Mouse (Mus musculus): ENCODE measurements at regions not wholly inside any gene's neighbourhood (a gene's known extent, or its start where the extent isn't known, plus 50 kb on each side); places are given as distances from the start of the nearest gene placed in this dataset.
"Not testable (repeated sequence)": the region's sequence is repeated elsewhere in the genome, so short reads cannot be mapped to it uniquely, and the experiment has no call there.

DNA sequence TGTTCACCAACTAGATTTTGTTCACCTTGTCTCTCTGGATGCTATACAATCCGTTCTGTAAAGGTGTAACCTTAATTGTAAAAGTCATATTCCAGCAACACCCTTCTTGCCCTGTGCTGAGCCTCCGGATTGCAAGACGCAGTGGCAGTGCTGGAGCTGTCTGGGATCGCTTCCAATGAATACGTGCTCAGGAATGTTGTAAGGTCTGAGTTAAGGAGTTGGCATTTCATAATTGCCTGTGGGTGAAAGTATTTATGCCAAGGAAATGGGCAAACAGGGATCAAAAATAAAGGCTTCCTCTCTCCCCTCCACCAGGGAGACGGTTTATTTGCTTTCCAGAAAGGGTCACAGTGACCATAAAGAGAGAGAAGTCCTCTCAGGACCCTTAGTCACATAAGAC is 93.3 kb downstream of the Apob start:
- Histone ChIP-seq H3K36me3 (no peaks in the 10 kb centered on the region), H3K27ac (no peak overlapping the region), H3K9me3 (no peaks in the 10 kb centered on the region), H3K4me1 (no peaks in the 10 kb centered on the region), H3K4me3 (no peak overlapping the region), H3K27me3 (replicated peaks) (no peaks in the 10 kb centered on the region), H3K9ac (no peak overlapping the region), H3K4me2 (replicated peaks) (no peak overlapping the region)
- 88% methylated on average over 6 of the region's 6 CpGs for WGBS
- ATAC-seq (ENCODE audit: low FRiP score, low read depth) = no peak

GRCm38 (mm10) chr12:8071286-8071685 is 93.8 kb downstream of the Apob start:
- H3K4me1 ChIP-seq = no peaks in the 10 kb centered on the region
- no peaks in the 10 kb centered on the region for H3K27me3 ChIP-seq (replicated peaks)
- H3K36me3 ChIP-seq = no peaks in the 10 kb centered on the region
- no peak overlapping the region for H3K27ac ChIP-seq
- no peak overlapping the region for H3K9ac ChIP-seq
- H3K4me2 ChIP-seq (replicated peaks) = no peak overlapping the region
- ATAC-seq (ENCODE audit: low FRiP score, low read depth) = no peak
- H3K9me3 ChIP-seq = no peaks in the 10 kb centered on the region
- H3K4me3 ChIP-seq = no peak overlapping the region
- WGBS = 86% methylated on average over 4 of the region's 4 CpGs

GRCm38 (mm10) chr12:8076010-8076540 is 98.6 kb downstream of the Apob start:
- H3K4me2 ChIP-seq (replicated peaks) = no peak overlapping the region
- H3K27me3 ChIP-seq (replicated peaks) = no peaks in the 10 kb centered on the region
- H3K9ac ChIP-seq = no peak overlapping the region
- no peak for ATAC-seq (ENCODE audit: low FRiP score, low read depth)
- H3K4me1 ChIP-seq = no peaks in the 10 kb centered on the region
- H3K9me3 ChIP-seq = no peaks in the 10 kb centered on the region
- no peak overlapping the region for H3K27ac ChIP-seq
- no peak overlapping the region for H3K4me3 ChIP-seq
- H3K36me3 ChIP-seq = no peaks in the 10 kb centered on the region

- Histone ChIP-seq H3K4me1 (no peaks in the 10 kb centered on the region), H3K4me2 (replicated peaks) (no peak overlapping the region), H3K9me3 (no peaks in the 10 kb centered on the region), H3K9ac (no peak overlapping the region), H3K27ac (no peak overlapping the region), H3K36me3 (no peaks in the 10 kb centered on the region), H3K4me3 (no peak overlapping the region), H3K27me3 (replicated peaks) (no peaks in the 10 kb centered on the region)
- no peak for ATAC-seq (ENCODE audit: low FRiP score, low read depth)
- 92% methylated on average over 4 of the region's 4 CpGs for WGBS
Observed at GRCm38 (mm10) chr12:8077346-8077745, 99.9 kb downstream of the Apob start.

DNA sequence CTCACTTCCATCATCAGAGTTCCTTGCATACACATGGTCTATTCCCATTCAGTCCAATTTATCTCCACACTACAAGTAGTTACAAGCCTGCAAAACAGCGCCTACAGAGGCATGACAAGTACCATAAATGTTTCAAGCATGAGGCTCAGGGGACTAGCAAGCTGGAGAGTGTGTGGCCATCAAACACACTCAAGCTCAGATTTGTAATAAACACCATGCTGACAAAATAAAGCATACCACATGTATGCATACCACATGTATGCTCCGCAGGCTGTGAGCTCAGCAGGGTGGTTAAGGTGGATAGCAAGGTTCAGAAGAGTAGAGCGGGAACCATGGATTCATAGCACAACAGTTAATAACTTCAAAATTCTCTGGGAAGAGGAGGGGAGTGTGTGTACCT is 100.6 kb downstream of the Apob start:
- Histone ChIP-seq H3K27me3 (replicated peaks) (no peaks in the 10 kb centered on the region), H3K4me2 (replicated peaks) (no peak overlapping the region), H3K36me3 (no peaks in the 10 kb centered on the region), H3K27ac (no peak overlapping the region), H3K9ac (no peak overlapping the region), H3K4me3 (no peak overlapping the region), H3K4me1 (no peaks in the 10 kb centered on the region), H3K9me3 (no peaks in the 10 kb centered on the region)
- no peak for ATAC-seq (ENCODE audit: low FRiP score, low read depth)
- 86% methylated on average over 3 of the region's 3 CpGs for WGBS

DNA sequence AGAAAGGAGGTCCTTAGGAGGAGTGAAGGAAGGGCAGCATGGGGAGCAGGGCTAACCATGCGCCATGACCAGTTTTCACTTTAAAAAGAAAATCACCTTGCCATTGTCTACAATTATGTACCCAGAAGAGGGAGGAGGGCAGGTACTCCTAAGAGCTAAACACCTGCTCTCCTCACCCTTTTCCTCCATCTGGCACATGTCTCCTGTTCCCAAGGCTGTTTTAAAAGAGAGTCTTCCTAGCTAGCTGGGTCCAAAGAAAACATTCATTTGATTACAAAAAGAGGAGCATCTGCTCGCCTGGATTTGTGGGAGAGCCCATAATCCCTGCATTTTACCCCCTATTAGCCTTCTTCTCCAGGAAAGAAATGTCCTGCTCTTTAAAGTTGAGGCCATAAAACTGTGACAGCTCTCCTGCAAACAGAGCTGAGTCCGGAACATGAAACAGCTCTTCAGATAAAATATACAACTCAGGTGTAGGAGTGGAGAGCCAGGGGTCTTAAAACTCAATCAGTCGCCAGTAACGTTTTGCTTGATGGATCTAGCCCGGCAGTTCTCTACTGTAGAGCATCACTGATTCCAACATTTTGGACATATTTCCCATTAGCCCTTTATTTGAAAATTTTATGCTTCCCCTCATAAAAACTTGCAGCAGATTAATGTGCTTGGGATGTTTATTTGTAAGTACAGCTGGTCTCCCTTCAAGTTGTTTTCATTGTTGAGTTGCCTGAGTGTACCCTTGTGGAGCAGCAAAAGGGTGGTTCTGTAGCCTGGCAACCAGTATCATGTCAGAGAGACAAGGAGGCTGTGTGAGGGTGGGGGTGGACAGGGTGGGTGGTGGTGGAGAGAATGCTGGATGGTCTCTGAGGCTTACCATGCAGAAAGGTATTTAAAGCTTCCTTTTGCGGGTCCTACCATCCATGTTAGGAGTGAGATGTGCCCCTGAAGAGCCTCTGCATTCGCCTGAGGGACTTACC is 105.5 kb downstream of the Apob start:
- H3K4me3 ChIP-seq = no peak overlapping the region
- H3K27me3 ChIP-seq (replicated peaks) = no peaks in the 10 kb centered on the region
- H3K9ac ChIP-seq = no peak overlapping the region
- no peaks in the 10 kb centered on the region for H3K4me1 ChIP-seq
- no peak overlapping the region for H3K4me2 ChIP-seq (replicated peaks)
- H3K27ac ChIP-seq = no peak overlapping the region
- 77% methylated on average over 8 of the region's 8 CpGs for WGBS
- ATAC-seq (ENCODE audit: low FRiP score, low read depth) = no peak
- H3K9me3 ChIP-seq = no peaks in the 10 kb centered on the region
- H3K36me3 ChIP-seq = no peaks in the 10 kb centered on the region

GRCm38 (mm10) chr12:8087958-8088357 is 110.5 kb downstream of the Apob start:
- no peak for ATAC-seq (ENCODE audit: low FRiP score, low read depth)
- H3K4me2 ChIP-seq (replicated peaks) = no peak overlapping the region
- H3K27me3 ChIP-seq (replicated peaks) = no peaks in the 10 kb centered on the region
- WGBS = 61% methylated on average over 1 of the region's 3 CpGs
- no peaks in the 10 kb centered on the region for H3K9me3 ChIP-seq
- no peak overlapping the region for H3K4me3 ChIP-seq
- no peak overlapping the region for H3K27ac ChIP-seq
- H3K36me3 ChIP-seq = no peaks in the 10 kb centered on the region
- H3K4me1 ChIP-seq = no peaks in the 10 kb centered on the region
- no peak overlapping the region for H3K9ac ChIP-seq

DNA sequence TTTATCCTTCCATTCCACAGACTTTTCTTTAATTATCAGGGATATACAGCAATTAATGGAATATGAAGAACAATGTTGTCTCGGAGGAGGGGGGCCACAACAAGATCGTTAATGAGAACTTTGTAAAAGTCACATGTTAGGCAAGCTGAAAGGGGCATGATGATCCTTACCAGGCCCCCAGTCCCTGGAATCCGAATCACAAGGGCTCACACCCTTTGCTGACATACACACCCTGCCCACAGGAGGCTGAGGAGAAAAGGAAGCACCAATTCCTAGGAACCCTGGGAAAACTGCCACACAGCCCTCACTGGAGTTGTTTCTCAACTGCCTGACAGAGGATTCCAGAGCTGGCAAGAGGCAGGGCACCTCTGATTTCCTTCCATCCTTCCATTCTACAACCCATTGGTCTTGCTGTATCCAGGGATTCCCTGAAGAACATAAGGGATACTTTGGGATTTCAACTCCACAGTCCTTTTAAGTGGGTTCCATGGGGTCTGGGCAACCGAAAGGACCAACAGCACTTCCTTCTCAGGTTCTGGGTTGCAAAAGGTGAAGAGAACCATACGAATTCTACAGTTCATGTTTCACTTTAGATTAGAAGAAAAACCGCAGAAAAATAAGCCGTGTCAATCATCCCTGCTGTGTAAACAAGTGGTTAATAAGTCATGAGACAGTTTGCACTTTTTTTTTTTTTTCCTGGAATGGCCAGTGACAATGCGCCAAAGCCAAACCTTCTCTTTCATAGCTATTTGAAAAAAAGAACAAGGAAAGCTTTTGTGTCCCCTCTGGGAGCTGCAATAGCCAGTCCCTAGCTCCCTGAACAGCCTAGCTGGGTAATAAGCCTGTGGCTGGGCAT is 112.2 kb downstream of the Apob start:
- H3K27me3 ChIP-seq (replicated peaks) = no peaks in the 10 kb centered on the region
- H3K27ac ChIP-seq = no peak overlapping the region
- H3K9me3 ChIP-seq = no peaks in the 10 kb centered on the region
- H3K4me1 ChIP-seq = no peaks in the 10 kb centered on the region
- ATAC-seq (ENCODE audit: low FRiP score, low read depth) = no peak
- no peak overlapping the region for H3K4me3 ChIP-seq
- no peaks in the 10 kb centered on the region for H3K36me3 ChIP-seq
- 81% methylated on average over 8 of the region's 8 CpGs for WGBS
- H3K4me2 ChIP-seq (replicated peaks) = no peak overlapping the region
- H3K9ac ChIP-seq = no peak overlapping the region

GRCm38 (mm10) chr12:8090279-8090626 is 112.8 kb downstream of the Apob start:
- Histone ChIP-seq H3K9me3 (no peaks in the 10 kb centered on the region), H3K27me3 (replicated peaks) (no peaks in the 10 kb centered on the region), H3K4me3 (no peak overlapping the region), H3K4me2 (replicated peaks) (no peak overlapping the region), H3K9ac (no peak overlapping the region), H3K36me3 (no peaks in the 10 kb centered on the region), H3K27ac (no peak overlapping the region), H3K4me1 (no peaks in the 10 kb centered on the region)
- 81% methylated on average over 2 of the region's 2 CpGs for WGBS
- no peak for ATAC-seq (ENCODE audit: low FRiP score, low read depth)

DNA sequence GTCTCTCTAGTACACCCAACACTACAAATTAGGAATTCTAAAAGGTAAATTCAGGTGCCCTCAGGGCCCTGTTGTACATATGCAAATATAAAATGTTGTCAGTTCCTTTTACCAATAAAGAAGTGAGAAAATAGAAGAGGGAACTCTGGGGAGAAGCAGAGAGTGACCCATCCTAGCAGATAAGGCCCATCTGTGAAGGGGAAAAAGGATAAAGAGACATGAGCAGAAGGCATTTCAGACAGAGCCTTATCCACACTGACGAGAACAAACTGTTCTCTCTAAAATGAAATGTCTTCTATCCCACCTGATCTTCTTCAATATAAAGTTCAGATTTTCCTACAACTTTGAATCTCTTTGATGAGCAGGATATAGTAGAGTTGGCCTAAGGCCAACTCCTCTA is 114.5 kb upstream of the Ldah start:
- H3K4me1 ChIP-seq = no peaks in the 10 kb centered on the region
- no peak overlapping the region for H3K4me3 ChIP-seq
- H3K36me3 ChIP-seq = no peaks in the 10 kb centered on the region
- no peak overlapping the region for H3K9ac ChIP-seq
- H3K27me3 ChIP-seq (replicated peaks) = no peaks in the 10 kb centered on the region
- H3K9me3 ChIP-seq = no peaks in the 10 kb centered on the region
- no peak overlapping the region for H3K4me2 ChIP-seq (replicated peaks)
- 89% methylated on average over 1 of the region's 1 CpGs for WGBS
- H3K27ac ChIP-seq = no peak overlapping the region
- ATAC-seq (ENCODE audit: low FRiP score, low read depth) = no peak

DNA sequence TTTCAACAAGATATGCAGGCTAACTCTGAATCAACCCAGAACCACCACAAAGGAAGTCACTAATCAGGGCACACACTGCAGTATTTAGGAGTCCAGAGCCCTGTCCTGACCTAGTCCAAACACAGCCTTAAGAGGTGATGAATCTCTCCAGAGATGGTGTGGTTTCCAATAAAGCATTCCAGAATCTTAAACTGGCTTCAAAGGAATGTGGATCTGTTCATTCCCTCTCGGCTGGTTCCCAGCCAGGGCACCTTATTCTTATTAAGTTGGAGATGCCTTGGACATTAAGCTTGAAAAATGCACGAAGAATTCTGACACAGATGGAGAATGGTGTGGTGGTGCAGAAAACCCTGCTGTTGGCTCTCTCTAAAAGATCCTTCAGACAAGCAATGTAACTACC is 112.0 kb upstream of the Ldah start:
- Histone ChIP-seq H3K4me3 (no peak overlapping the region), H3K27me3 (replicated peaks) (no peaks in the 10 kb centered on the region), H3K27ac (no peak overlapping the region), H3K36me3 (no peaks in the 10 kb centered on the region), H3K4me2 (replicated peaks) (no peak overlapping the region), H3K9ac (no peak overlapping the region), H3K9me3 (no peaks in the 10 kb centered on the region), H3K4me1 (no peaks in the 10 kb centered on the region)
- WGBS = 66% methylated on average over 2 of the region's 2 CpGs
- ATAC-seq (ENCODE audit: low FRiP score, low read depth) = no peak

- not testable (repeated sequence) for H3K4me2 ChIP-seq (replicated peaks); H3K27ac ChIP-seq; H3K4me1 ChIP-seq; H3K9ac ChIP-seq; H3K4me3 ChIP-seq; H3K36me3 ChIP-seq; H3K27me3 ChIP-seq (replicated peaks); ATAC-seq (ENCODE audit: low FRiP score, low read depth); H3K9me3 ChIP-seq
- 81% methylated on average over 2 of the region's 2 CpGs for WGBS
Observed at GRCm38 (mm10) chr12:8098395-8098794, 109.5 kb upstream of the Ldah start.

Measured in neural tube, embryonic 12.5 days (tissue).